8 mouse cellular contexts compared by ENCODE assay signal in genomic region chr4:127235742-127236487, GRCm38 (mm10). TPM values are rescaled to one million over a fixed set of nuclear protein-coding genes. Genes with fewer than 3 reads are reported as not detected.
DNase-seq lines count a peak whose midpoint lies in the region; ATAC-seq and TF ChIP-seq lines count a peak whose summit lies in the region.

No protein-coding gene starts in this region.

- no peaks in the 10 kb centered on the region for H3K9me3 ChIP-seq in limb, embryonic 10.5 days (replicated peaks)
- H3K9me3 ChIP-seq in midbrain, embryonic 12.5 days = no peaks in the 10 kb centered on the region

- peaks cover 50% of the 10 kb centered on the region for H3K27me3 ChIP-seq in limb, embryonic 10.5 days (ENCODE audit: low read depth, poor library complexity, severe bottlenecking)
- peaks cover 41% of the 10 kb centered on the region for H3K27me3 ChIP-seq in midbrain, embryonic 12.5 days
- peaks cover 11% of the 10 kb centered on the region for H3K27me3 ChIP-seq in small intestine, adult 2 months (ENCODE audit: control insufficient read depth, insufficient read depth, low read length)

- under 1% methylated on average over 67 of the region's 67 CpGs for WGBS in limb, embryonic 10.5 days
- WGBS in midbrain, embryonic 12.5 days = under 1% methylated on average over 63 of the region's 67 CpGs
- WGBS in small intestine, adult 2 months = under 1% methylated on average over 66 of the region's 67 CpGs

- ATAC-seq in midbrain, embryonic 12.5 days (ENCODE audit: low FRiP score, low read depth) = peak; percentile 70

- TF ChIP-seq CTCF in small intestine, adult 2 months (IDR thresholded peaks at IDR 0.05; ENCODE audit: extremely low read depth, insufficient read length, insufficient replicate concordance, low read depth, low read length) = peak; percentile 76

- H3K4me2 ChIP-seq in midbrain, embryonic 12.5 days (replicated peaks) = peak overlapping the region; percentile 97

- H3K36me3 ChIP-seq in limb, embryonic 10.5 days = no peaks in the 10 kb centered on the region
- no peaks in the 10 kb centered on the region for H3K36me3 ChIP-seq in midbrain, embryonic 12.5 days
- no peaks in the 10 kb centered on the region for H3K36me3 ChIP-seq in small intestine, adult 2 months (ENCODE audit: control insufficient read depth, insufficient read depth, low read length)

- H3K9ac ChIP-seq in midbrain, embryonic 12.5 days (replicated peaks) = peak overlapping the region; percentile 75

- TF ChIP-seq POLR2A in small intestine, adult 2 months (IDR thresholded peaks at IDR 0.05; ENCODE audit: low read depth, low read length) = no peak

- peaks cover 28% of the 10 kb centered on the region for H3K4me1 ChIP-seq in limb, embryonic 10.5 days
- H3K4me1 ChIP-seq in midbrain, embryonic 12.5 days = peaks cover 32% of the 10 kb centered on the region
- H3K4me1 ChIP-seq in small intestine, adult 2 months (ENCODE audit: control insufficient read depth, insufficient read depth, insufficient read length, low read length) = peaks cover 4% of the 10 kb centered on the region; the same call in 1 of the 2 replicates

- peak; percentile 85 to 89 for DNase-seq in adrenal gland, adult 18-20 months (ENCODE audit: low spot score in 2 of 2)
- DNase-seq in cerebellum, postnatal 36 days = peak; percentile 90
- DNase-seq in gastrocnemius, postnatal 10 days = peak; percentile 93
- DNase-seq in induced T-regulatory cell, adult 2 months (ENCODE audit: low read depth) = peak; percentile 93
- peak; percentile 93 for DNase-seq in limb, embryonic 10.5 days (ENCODE audit: low spot score)
- no peak for DNase-seq in MN1 (ENCODE audit: low spot score)

- H3K27ac ChIP-seq in limb, embryonic 10.5 days = peak overlapping the region; percentile 81
- H3K27ac ChIP-seq in midbrain, embryonic 12.5 days (replicated peaks) = peak overlapping the region; percentile 76
- H3K27ac ChIP-seq in small intestine, adult 2 months (ENCODE audit: insufficient read depth, low read depth, low read length) = no peak overlapping the region

- H3K4me3 ChIP-seq in limb, embryonic 10.5 days = peak overlapping the region; percentile 65
- H3K4me3 ChIP-seq in midbrain, embryonic 12.5 days = peak overlapping the region; percentile 55
- H3K4me3 ChIP-seq in small intestine, adult 2 months (ENCODE audit: low read depth, low read length) = peak overlapping the region; percentile 65

RNA-seq across cellular contexts. Expression of gene Smim12, which starts 7.7 kb away (rescaled TPM):
- total RNA-seq in adrenal gland, adult 18-20 months (2021) = 10 to 100 TPM; 50.9 to 54.2 TPM
- 10 to 100 TPM; 29.1 to 32.7 TPM for total RNA-seq in gastrocnemius, postnatal 10 days (2021)
- polyA plus RNA-seq in limb, embryonic 10.5 days (2016; fragmentation: Nextera tagmentation; extraction: Ambion mirVana) = 82.6 and 84.9 TPM in 2 replicates
- 41.7 and 50.3 TPM in 2 replicates for polyA plus RNA-seq in midbrain, embryonic 12.5 days (2016; fragmentation: Nextera tagmentation; extraction: Ambion mirVana)
- 13.4 and 18.1 TPM in 2 replicates for polyA plus RNA-seq in small intestine, adult 2 months (2012; rRNA removed)
